Mouse (Mus musculus) lung, postnatal 0 days (tissue): ENCODE results near the gene Alg9. TPM values are rescaled to one million over a fixed set of nuclear protein-coding genes. Genes with fewer than 3 reads are reported as not detected.

Experiments
- ATAC-seq: fragments of 200-750 bp; cut with Nextera tagmentation; 2 replicates; pipeline ENCODE4 v1.8.0; 2017; ENCODE audit warnings: moderate library complexity
- DNase-seq: peaks from one replicate; pipeline ENCODE4 v3.0.0-alpha.2; 2016; ENCODE audit warnings: low spot score
- H3K27ac ChIP-seq: fragments of 300-500 bp; sonication (generic); 2 replicates; pipeline ENCODE4 v1.5.1; 2014; ENCODE audit warnings: antibody characterized with exemption, mild to moderate bottlenecking, low read length, mixed read lengths
- H3K27me3 ChIP-seq: fragments of 300-500 bp; sonication (generic); replicated peaks from 2 replicates; pipeline ENCODE4 v1.6.1; 2014; ENCODE audit warnings: low read length, mixed read lengths; ENCODE audit not compliant: insufficient read depth
- H3K36me3 ChIP-seq: fragments of 300-500 bp; sonication (generic); 2 replicates; pipeline ENCODE4 v1.6.1; 2014; ENCODE audit warnings: low read length, mixed read lengths; ENCODE audit not compliant: insufficient read depth
- H3K4me1 ChIP-seq: fragments of 300-500 bp; sonication (generic); 2 replicates; pipeline ENCODE4 v1.6.1; 2014; ENCODE audit warnings: antibody characterized with exemption, low read depth, low read length, mixed read lengths; ENCODE audit not compliant: insufficient read depth
- H3K4me2 ChIP-seq: fragments of 300-500 bp; sonication (generic); replicated peaks from 2 replicates; pipeline ENCODE4 v1.6.1; 2014; ENCODE audit warnings: low read depth, mild to moderate bottlenecking, low read length, moderate library complexity, mixed read lengths
- H3K4me3 ChIP-seq: fragments of 300-500 bp; sonication (generic); 2 replicates; pipeline ENCODE4 v1.5.1; 2014; ENCODE audit warnings: low read depth, low read length
- H3K9ac ChIP-seq: fragments of 300-500 bp; sonication (generic); replicated peaks from 2 replicates; pipeline ENCODE4 v1.6.1; 2014; ENCODE audit warnings: low read depth, mild to moderate bottlenecking
- H3K9me3 ChIP-seq: fragments of 300-500 bp; sonication (generic); 2 replicates; pipeline ENCODE4 v1.6.1; 2016; ENCODE audit warnings: low read length, mixed read lengths
- CTCF ChIP-seq: IDR thresholded peaks from 2 replicates; pipeline ENCODE4 v1.5.1; 2016; ENCODE audit warnings: antibody characterized with exemption, mild to moderate bottlenecking
- EP300 ChIP-seq: IDR thresholded peaks from 2 replicates; pipeline ENCODE4 v1.6.1; 2016; ENCODE audit warnings: antibody characterized with exemption, mild to moderate bottlenecking, control low read depth
- WGBS: fragments of 180-500 bp; shearing (Covaris S2); extraction: QIAGEN DNeasy Blood & Tissue Kit; methylation state at CpG from one replicate; pipeline ENCODE4 v1.1.7; 2014; 5-methylcytosine and 5-hydroxymethylcytosine counted together
- polyA plus RNA-seq: library from polyadenylated mRNA; unstranded; fragments of >200 nt; fragmentation: Nextera tagmentation; extraction: Ambion mirVana; gene quantifications from 2 replicates; pipeline ENCODE4 v1.2.1, GENCODE M21; 2015

Alg9 gene
- polyA plus RNA-seq, 1 experiment from 2014 or later: 17.9 TPM

- 0 out of 2 replicates have a peak, but pooled peaks cover under 1% of the 10 kb centered on the region for H3K4me1 ChIP-seq
- ATAC-seq (no peak), DNase-seq (no peak)
- H3K27me3 ChIP-seq: no peaks in the 10 kb centered on the region
- 30% methylated on average over 4 of the region's 4 CpGs for WGBS
- H3K36me3 ChIP-seq: no peaks in the 10 kb centered on the region
- no peak overlapping the region for H3K9ac ChIP-seq
- H3K27ac ChIP-seq: no peak overlapping the region
- TF ChIP-seq EP300: no peak
- TF ChIP-seq CTCF: no peak
- H3K4me2 ChIP-seq: no peak overlapping the region
- H3K9me3 ChIP-seq: no peaks in the 10 kb centered on the region
- no peak overlapping the region for H3K4me3 ChIP-seq
These were observed 42.3 kb upstream of the Alg9 start for GRCm38 (mm10) chr9:50732560-50732959.

GRCm38 (mm10) chr9:50734989-50735388 is 39.8 kb upstream of the Alg9 start:
- ATAC-seq (no peak), DNase-seq (peak; percentile 71)
- H3K4me2 ChIP-seq: no peak overlapping the region
- H3K9me3 ChIP-seq: no peaks in the 10 kb centered on the region
- 5% methylated on average over 9 of the region's 9 CpGs for WGBS
- H3K9ac ChIP-seq: no peak overlapping the region
- TF ChIP-seq EP300: no peak
- TF ChIP-seq CTCF: peak; percentile 89
- no peak overlapping the region for H3K4me3 ChIP-seq
- H3K4me1 ChIP-seq: no peaks in the 10 kb centered on the region
- H3K27ac ChIP-seq: no peak overlapping the region
- H3K36me3 ChIP-seq: no peaks in the 10 kb centered on the region
- H3K27me3 ChIP-seq: no peaks in the 10 kb centered on the region

- Histone ChIP-seq H3K27ac (no peak within 1 kb of the TSS), H3K4me3 (no peak within 1 kb of the TSS), H3K4me2 (peak within 1 kb of the TSS; percentile 44), H3K9me3 (no peaks in the 10 kb centered on the region), H3K9ac (no peak within 1 kb of the TSS), H3K36me3 (no peaks in the 10 kb centered on the region), H3K27me3 (no peaks in the 10 kb centered on the region), H3K4me1 (no peaks in the 10 kb centered on the region)
- ATAC-seq (peak; percentile 98), DNase-seq (peak; percentile 96)
- TF ChIP-seq CTCF: no peak
- 12% methylated on average over 36 of the region's 36 CpGs for WGBS
These were observed 35.6 kb upstream of the Alg9 start, which contains the start of gene Dixdc1 for GRCm38 (mm10) chr9:50738914-50739870. TSS of gene Dixdc1 (minus strand) at chr9:50739517.

- DNase-seq (no peak), ATAC-seq (no peak)
- H3K27ac ChIP-seq: no peak overlapping the region
- H3K4me3 ChIP-seq: no peak overlapping the region
- TF ChIP-seq EP300 (no peak), CTCF (no peak)
- no peaks in the 10 kb centered on the region for H3K27me3 ChIP-seq
- no peaks in the 10 kb centered on the region for H3K9me3 ChIP-seq
- H3K4me1 ChIP-seq: no peaks in the 10 kb centered on the region
- 84% methylated on average over 14 of the region's 14 CpGs for WGBS
- no peak overlapping the region for H3K4me2 ChIP-seq
- H3K36me3 ChIP-seq: no peaks in the 10 kb centered on the region
- no peak overlapping the region for H3K9ac ChIP-seq
These were observed 33.7 kb upstream of the Alg9 start for GRCm38 (mm10) chr9:50740867-50741784.

GRCm38 (mm10) chr9:50742261-50742660 is 32.6 kb upstream of the Alg9 start:
- peak overlapping the region; percentile 1; the same call in 1 of the 2 replicates for H3K27ac ChIP-seq

GRCm38 (mm10) chr9:50742744-50743143 is 32.1 kb upstream of the Alg9 start:
- no peak overlapping the region for H3K9ac ChIP-seq
- ATAC-seq (no peak), DNase-seq (no peak)
- no peak overlapping the region for H3K4me3 ChIP-seq
- H3K27me3 ChIP-seq: no peaks in the 10 kb centered on the region
- H3K9me3 ChIP-seq: no peaks in the 10 kb centered on the region
- 0 out of 2 replicates have a peak overlapping the region, but pooled peaks have one; percentile 1 for H3K27ac ChIP-seq
- 46% methylated on average over 2 of the region's 2 CpGs for WGBS
- no peaks in the 10 kb centered on the region for H3K4me1 ChIP-seq
- no peaks in the 10 kb centered on the region for H3K36me3 ChIP-seq
- TF ChIP-seq CTCF: no peak
- no peak for TF ChIP-seq EP300
- H3K4me2 ChIP-seq: no peak overlapping the region

More at GRCm38 (mm10) chr9:50742261-50742660, 32.6 kb upstream of the Alg9 start:
- H3K4me2 ChIP-seq: no peak overlapping the region
- H3K4me1 ChIP-seq: no peaks in the 10 kb centered on the region
- no peaks in the 10 kb centered on the region for H3K36me3 ChIP-seq
- TF ChIP-seq EP300 (no peak), CTCF (no peak)
- ATAC-seq (no peak), DNase-seq (no peak)
- no peak overlapping the region for H3K9ac ChIP-seq
- H3K4me3 ChIP-seq: no peak overlapping the region
- H3K27me3 ChIP-seq: no peaks in the 10 kb centered on the region
- no peaks in the 10 kb centered on the region for H3K9me3 ChIP-seq
- WGBS: 77% methylated on average over 3 of the region's 3 CpGs
